Comparison of ENCODE assay signal across 19 mouse cellular contexts in the genomic region with DNA sequence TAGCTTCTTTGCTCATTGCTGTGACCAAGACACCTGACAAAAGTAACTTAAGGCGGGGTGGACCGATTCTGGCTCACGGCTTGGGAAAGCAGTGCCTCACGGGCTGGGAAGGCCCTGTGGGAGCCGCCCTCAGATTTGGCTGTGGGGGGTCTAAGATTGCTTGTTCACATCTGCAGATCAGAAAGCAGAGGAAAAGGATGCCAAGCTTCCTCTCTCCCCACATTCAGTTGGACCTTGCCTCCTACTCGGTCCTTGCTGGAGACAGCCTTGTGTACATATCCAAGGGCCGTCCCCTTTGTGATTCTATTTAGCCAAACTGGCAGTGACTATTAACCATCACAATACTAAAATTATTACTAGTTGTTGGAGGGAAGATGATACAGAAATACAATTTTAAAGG.
"Had no signal": no experiment of that assay in that cellular context is flagged by ENCODE, and none has a peak within 500 bp of the region (broad histone marks: within the 10 kb centered on the region; RNA-seq: fewer than 3 reads in every experiment).

No protein-coding gene starts in this region.

- H3K9me3 ChIP-seq: limb, embryonic 12.5 days; limb, embryonic 15.5 days; midbrain, embryonic 12.5 days; midbrain, embryonic 15.5 days; neural tube, embryonic 13.5 days had no signal

- H3K4me2 ChIP-seq: limb, embryonic 12.5 days; limb, embryonic 15.5 days; liver, embryonic 11.5 days; midbrain, embryonic 12.5 days; midbrain, embryonic 15.5 days; neural tube, embryonic 13.5 days had no signal

- H3K4me1 ChIP-seq: limb, embryonic 12.5 days; limb, embryonic 15.5 days; midbrain, embryonic 12.5 days; midbrain, embryonic 15.5 days; neural tube, embryonic 13.5 days had no signal

- H3K27me3 ChIP-seq: limb, embryonic 12.5 days; limb, embryonic 15.5 days; midbrain, embryonic 12.5 days; midbrain, embryonic 15.5 days; neural tube, embryonic 13.5 days had no signal

- ATAC-seq: liver, postnatal 0 days; midbrain, embryonic 15.5 days had no signal

- DNase-seq: kidney, adult 18-20 months; kidney, adult 9 months; kidney, postnatal 10 days; kidney, postnatal 36 days; left cerebral cortex, postnatal 4 days; liver, postnatal 0 days; lung, postnatal 10 days; retina, postnatal 1 day; right cerebral cortex, postnatal 25 days; thymus, postnatal 25 days had no signal

- H3K4me3 ChIP-seq: limb, embryonic 12.5 days; limb, embryonic 15.5 days; midbrain, embryonic 12.5 days; midbrain, embryonic 15.5 days; myocyte; neural tube, embryonic 13.5 days had no signal

- H3K9ac ChIP-seq: limb, embryonic 12.5 days; limb, embryonic 15.5 days; liver, embryonic 14.5 days; liver, postnatal 0 days; midbrain, embryonic 12.5 days; midbrain, embryonic 15.5 days; neural tube, embryonic 13.5 days had no signal

- H3K27ac ChIP-seq: limb, embryonic 12.5 days; limb, embryonic 15.5 days; liver, embryonic 14.5 days; macrophage; midbrain, embryonic 12.5 days; midbrain, embryonic 15.5 days; neural tube, embryonic 13.5 days had no signal
